Mouse (Mus musculus): ENCODE data around the gene Pgpep1. TPM values are rescaled to one million over a fixed set of nuclear protein-coding genes. Genes with fewer than 3 reads are reported as not detected.

The Pgpep1 gene
- polyA plus RNA-seq, 1 experiment from 2014 or later, result 64.6 TPM

- Histone ChIP-seq H3K4me3 (peak overlapping the region; percentile 84), H3K9me3 (replicated peaks) (no peaks in the 10 kb centered on the region), H3K27ac (peak overlapping the region; percentile 73), H3K27me3 (peaks cover 9% of the 10 kb centered on the region; the same call in 1 of the 2 replicates), H3K9ac (peak overlapping the region; percentile 51), H3K36me3 (ENCODE audit: poor library complexity, severe bottlenecking) (no peaks in the 10 kb centered on the region), H3K4me2 (peak overlapping the region; percentile 88), H3K4me1 (peaks cover 56% of the 10 kb centered on the region)
- 1% methylated on average over 44 of the region's 45 CpGs for WGBS
- peak; percentile 23 for ATAC-seq
Observed at GRCm38 (mm10) chr8:70609849-70610795, 50.1 kb downstream of the Pgpep1 start.

GRCm38 (mm10) chr8:70609368-70609848 is 50.8 kb downstream of the Pgpep1 start:
- WGBS, result 2% methylated on average over 36 of the region's 39 CpGs
- Histone ChIP-seq H3K27me3 (peaks cover 9% of the 10 kb centered on the region; the same call in 1 of the 2 replicates), H3K36me3 (ENCODE audit: poor library complexity, severe bottlenecking) (no peaks in the 10 kb centered on the region), H3K9ac (peak overlapping the region; percentile 51), H3K4me3 (peak overlapping the region; percentile 84), H3K9me3 (replicated peaks) (no peaks in the 10 kb centered on the region), H3K4me2 (peak overlapping the region; percentile 88), H3K27ac (peak overlapping the region; percentile 73), H3K4me1 (peaks cover 62% of the 10 kb centered on the region)
- ATAC-seq, result peak; percentile 25; the same call in 1 of the 2 replicates

GRCm38 (mm10) chr8:70608749-70609367 is 51.3 kb downstream of the Pgpep1 start, which contains the start of gene Ssbp4:
Gene Ssbp4, minus strand, starts transcription at chr8:70608872.
- no peaks in the 10 kb centered on the region for H3K9me3 ChIP-seq (replicated peaks)
- H3K36me3 ChIP-seq (ENCODE audit: poor library complexity, severe bottlenecking), result no peaks in the 10 kb centered on the region
- peaks cover 9% of the 10 kb centered on the region; the same call in 1 of the 2 replicates for H3K27me3 ChIP-seq
- H3K9ac ChIP-seq, result peak within 1 kb of the TSS; percentile 94
- peak; percentile 1; the same call in 1 of the 2 replicates for ATAC-seq
- peak within 1 kb of the TSS; percentile 73 for H3K27ac ChIP-seq
- 7% methylated on average over 26 of the region's 26 CpGs for WGBS
- H3K4me1 ChIP-seq, result peaks cover 68% of the 10 kb centered on the region
- peak within 1 kb of the TSS; percentile 84 for H3K4me3 ChIP-seq
- H3K4me2 ChIP-seq, result peak within 1 kb of the TSS; percentile 88

GRCm38 (mm10) chr8:70607898-70608748 is 52.1 kb downstream of the Pgpep1 start:
- Histone ChIP-seq H3K4me2 (peak overlapping the region; percentile 88), H3K27ac (peak overlapping the region; percentile 31; the same call in 1 of the 2 replicates), H3K9me3 (replicated peaks) (no peaks in the 10 kb centered on the region), H3K4me1 (peaks cover 69% of the 10 kb centered on the region), H3K27me3 (peaks cover 9% of the 10 kb centered on the region; the same call in 1 of the 2 replicates), H3K4me3 (peak overlapping the region; percentile 84), H3K9ac (peak overlapping the region; percentile 94), H3K36me3 (ENCODE audit: poor library complexity, severe bottlenecking) (0 out of 2 replicates have a peak, but pooled peaks cover 2% of the 10 kb centered on the region)
- peak; percentile 10; the same call in 1 of the 2 replicates for ATAC-seq
- 2% methylated on average over 84 of the region's 84 CpGs for WGBS

GRCm38 (mm10) chr8:70607603-70607897 is 52.6 kb downstream of the Pgpep1 start:
- Histone ChIP-seq H3K9ac (peak overlapping the region; percentile 94), H3K9me3 (replicated peaks) (no peaks in the 10 kb centered on the region), H3K27me3 (peaks cover 9% of the 10 kb centered on the region; the same call in 1 of the 2 replicates), H3K36me3 (ENCODE audit: poor library complexity, severe bottlenecking) (peaks cover 8% of the 10 kb centered on the region), H3K27ac (no peak overlapping the region), H3K4me3 (peak overlapping the region; percentile 84), H3K4me1 (peaks cover 69% of the 10 kb centered on the region), H3K4me2 (peak overlapping the region; percentile 88)
- WGBS, result 29% methylated on average over 6 of the region's 6 CpGs
- ATAC-seq, result no peak

GRCm38 (mm10) chr8:70606780-70607602 is 53.2 kb downstream of the Pgpep1 start:
- ATAC-seq, result no peak
- H3K9ac ChIP-seq, result peak overlapping the region; percentile 94
- WGBS, result 70% methylated on average over 18 of the region's 18 CpGs
- H3K27ac ChIP-seq, result no peak overlapping the region
- H3K9me3 ChIP-seq (replicated peaks), result no peaks in the 10 kb centered on the region
- peaks cover 9% of the 10 kb centered on the region; the same call in 1 of the 2 replicates for H3K27me3 ChIP-seq
- H3K4me2 ChIP-seq, result peak overlapping the region; percentile 88
- peaks cover 13% of the 10 kb centered on the region for H3K36me3 ChIP-seq (ENCODE audit: poor library complexity, severe bottlenecking)
- peak overlapping the region; percentile 84 for H3K4me3 ChIP-seq
- H3K4me1 ChIP-seq, result peaks cover 73% of the 10 kb centered on the region

- Histone ChIP-seq H3K4me3 (peak overlapping the region; percentile 84; the same call in 1 of the 2 replicates), H3K9me3 (replicated peaks) (no peaks in the 10 kb centered on the region), H3K27ac (no peak overlapping the region), H3K4me2 (peak overlapping the region; percentile 88; the same call in 1 of the 2 replicates), H3K27me3 (peaks cover 9% of the 10 kb centered on the region; the same call in 1 of the 2 replicates), H3K4me1 (peaks cover 75% of the 10 kb centered on the region), H3K9ac (no peak overlapping the region), H3K36me3 (ENCODE audit: poor library complexity, severe bottlenecking) (peaks cover 17% of the 10 kb centered on the region)
- no peak for ATAC-seq
- 89% methylated on average over 9 of the region's 9 CpGs for WGBS
Observed at GRCm38 (mm10) chr8:70605871-70606779, 54.1 kb downstream of the Pgpep1 start.

- H3K9ac ChIP-seq, result peak overlapping the region; percentile 8; the same call in 1 of the 2 replicates
- ATAC-seq, result no peak
- H3K4me2 ChIP-seq, result no peak overlapping the region
- no peaks in the 10 kb centered on the region for H3K9me3 ChIP-seq (replicated peaks)
- H3K4me1 ChIP-seq, result peaks cover 76% of the 10 kb centered on the region
- peaks cover 17% of the 10 kb centered on the region for H3K36me3 ChIP-seq (ENCODE audit: poor library complexity, severe bottlenecking)
- WGBS, result 91% methylated on average over 7 of the region's 7 CpGs
- peaks cover 9% of the 10 kb centered on the region; the same call in 1 of the 2 replicates for H3K27me3 ChIP-seq
- H3K4me3 ChIP-seq, result no peak overlapping the region
- no peak overlapping the region; the same call in 1 of the 2 replicates for H3K27ac ChIP-seq
Observed at GRCm38 (mm10) chr8:70604558-70604957, 55.6 kb downstream of the Pgpep1 start.

GRCm38 (mm10) chr8:70602139-70602811 is 57.9 kb downstream of the Pgpep1 start:
- Histone ChIP-seq H3K27me3 (0 out of 2 replicates have a peak, but pooled peaks cover under 1% of the 10 kb centered on the region), H3K4me1 (peaks cover 81% of the 10 kb centered on the region), H3K4me2 (no peak overlapping the region), H3K9ac (no peak overlapping the region), H3K4me3 (no peak overlapping the region), H3K9me3 (replicated peaks) (no peaks in the 10 kb centered on the region), H3K27ac (no peak overlapping the region; the same call in none of the 2 replicates), H3K36me3 (ENCODE audit: poor library complexity, severe bottlenecking) (peaks cover 17% of the 10 kb centered on the region)
- WGBS, result 92% methylated on average over 13 of the region's 13 CpGs
- ATAC-seq, result no peak
